Mouse (Mus musculus) heart, embryonic 12.5 days (tissue): ENCODE measurements around the gene Spocd1. TPM values are rescaled to one million over a fixed set of nuclear protein-coding genes. Genes with fewer than 3 reads are reported as not detected.

Experiments
- polyA plus RNA-seq: library from polyadenylated mRNA; unstranded; fragments of >200 nt; fragmentation: Nextera tagmentation; extraction: Ambion mirVana; gene quantifications from 2 replicates; pipeline ENCODE4 v1.2.1, GENCODE M21; 2016

Gene Spocd1
- polyA plus RNA-seq, 1 experiment from 2014 or later = 0.33 TPM

Other genes with a start within 250 kb of the Spocd1 start
- gene Tmem39b, start 232.4 kb upstream of the Spocd1 start, polyA plus RNA-seq = 5.8 and 7.7 TPM in 2 replicates
- gene Khdrbs1, start 186.9 kb upstream of the Spocd1 start, polyA plus RNA-seq = 106 and 108 TPM in 2 replicates
- 372 and 428 TPM in 2 replicates for gene Ptp4a2, start 118.0 kb upstream of the Spocd1 start, polyA plus RNA-seq
- 2.6 and 2.7 TPM in 2 replicates for gene Adgrb2, start 55.6 kb downstream of the Spocd1 start, polyA plus RNA-seq
- gene Col16a1, start 118.6 kb downstream of the Spocd1 start, polyA plus RNA-seq = 35.8 and 37.9 TPM in 2 replicates
- 54.3 and 58.3 TPM in 2 replicates for gene Pef1, start 173.3 kb downstream of the Spocd1 start, polyA plus RNA-seq
- gene Hcrtr1, start 210.1 kb downstream of the Spocd1 start, polyA plus RNA-seq = not detected in 2 replicates
- 46.6 and 49.8 TPM in 2 replicates for gene Tinagl1, start 245.9 kb downstream of the Spocd1 start, polyA plus RNA-seq